Mouse (Mus musculus): Measurements from ENCODE around the gene H2-DMb1. TPM values are rescaled to one million over a fixed set of nuclear protein-coding genes. Genes with fewer than 3 reads are reported as not detected.
A peak's percentile ranks its signal among the peaks of the same experiment; 100 is the strongest.

The H2-DMb1 gene
- polyA plus RNA-seq, 1 experiment from 2014 or later, result not detected

GRCm38 (mm10) chr17:34124649-34125048 is 28.2 kb upstream of the H2-DMb1 start:
- H3K27ac ChIP-seq, result no peak overlapping the region
- no peak overlapping the region for H3K4me3 ChIP-seq
- H3K9me3 ChIP-seq (replicated peaks), result no peaks in the 10 kb centered on the region
- ATAC-seq, result no peak
- no peaks in the 10 kb centered on the region for H3K36me3 ChIP-seq (ENCODE audit: poor library complexity, severe bottlenecking)
- 0 out of 2 replicates have a peak overlapping the region, but pooled peaks have one; percentile 18 for H3K4me2 ChIP-seq
- peaks cover 7% of the 10 kb centered on the region; the same call in 1 of the 2 replicates for H3K27me3 ChIP-seq
- no peak overlapping the region for H3K9ac ChIP-seq
- H3K4me1 ChIP-seq, result peaks cover 31% of the 10 kb centered on the region
- 88% methylated on average over 6 of the region's 6 CpGs for WGBS

- H3K27ac ChIP-seq, result no peak overlapping the region
- peaks cover 31% of the 10 kb centered on the region for H3K4me1 ChIP-seq
- H3K9me3 ChIP-seq (replicated peaks), result no peaks in the 10 kb centered on the region
- no peak overlapping the region for H3K9ac ChIP-seq
- H3K4me2 ChIP-seq, result no peak overlapping the region
- H3K36me3 ChIP-seq (ENCODE audit: poor library complexity, severe bottlenecking), result no peaks in the 10 kb centered on the region
- 63% methylated on average over 9 of the region's 9 CpGs for WGBS
- peaks cover 7% of the 10 kb centered on the region; the same call in 1 of the 2 replicates for H3K27me3 ChIP-seq
- H3K4me3 ChIP-seq, result no peak overlapping the region
- no peak for ATAC-seq
These were observed 25.9 kb upstream of the H2-DMb1 start for GRCm38 (mm10) chr17:34126826-34127420.

GRCm38 (mm10) chr17:34127475-34127874 is 25.4 kb upstream of the H2-DMb1 start:
- ATAC-seq, result no peak
- peaks cover 7% of the 10 kb centered on the region; the same call in 1 of the 2 replicates for H3K27me3 ChIP-seq
- no peak overlapping the region for H3K27ac ChIP-seq
- H3K36me3 ChIP-seq (ENCODE audit: poor library complexity, severe bottlenecking), result no peaks in the 10 kb centered on the region
- H3K9me3 ChIP-seq (replicated peaks), result no peaks in the 10 kb centered on the region
- peaks cover 31% of the 10 kb centered on the region for H3K4me1 ChIP-seq
- 21% methylated on average over 6 of the region's 6 CpGs for WGBS
- no peak overlapping the region for H3K4me3 ChIP-seq
- no peak overlapping the region for H3K4me2 ChIP-seq
- no peak overlapping the region for H3K9ac ChIP-seq

- Histone ChIP-seq H3K36me3 (ENCODE audit: poor library complexity, severe bottlenecking) (no peaks in the 10 kb centered on the region), H3K9ac (peak overlapping the region; percentile 18; the same call in 1 of the 2 replicates), H3K9me3 (replicated peaks) (no peaks in the 10 kb centered on the region), H3K4me1 (peaks cover 27% of the 10 kb centered on the region), H3K4me2 (peak overlapping the region; percentile 35), H3K4me3 (no peak overlapping the region), H3K27ac (no peak overlapping the region), H3K27me3 (peaks cover 7% of the 10 kb centered on the region; the same call in 1 of the 2 replicates)
- peak; percentile 52; the same call in 1 of the 2 replicates for ATAC-seq
- WGBS, result 17% methylated on average over 13 of the region's 13 CpGs
These were observed 24.5 kb upstream of the H2-DMb1 start for GRCm38 (mm10) chr17:34128264-34128937.

GRCm38 (mm10) chr17:34128944-34129791 is 23.7 kb upstream of the H2-DMb1 start:
- Histone ChIP-seq H3K36me3 (ENCODE audit: poor library complexity, severe bottlenecking) (no peaks in the 10 kb centered on the region), H3K27me3 (peaks cover 7% of the 10 kb centered on the region; the same call in 1 of the 2 replicates), H3K4me2 (peak overlapping the region; percentile 35), H3K27ac (0 out of 2 replicates have a peak overlapping the region, but pooled peaks have one; percentile 7), H3K9ac (peak overlapping the region; percentile 18; the same call in 1 of the 2 replicates), H3K4me3 (no peak overlapping the region), H3K4me1 (peaks cover 20% of the 10 kb centered on the region), H3K9me3 (replicated peaks) (no peaks in the 10 kb centered on the region)
- 25% methylated on average over 18 of the region's 18 CpGs for WGBS
- ATAC-seq, result peak; percentile 11; the same call in 1 of the 2 replicates

- no peak overlapping the region for H3K9ac ChIP-seq
- peaks cover 7% of the 10 kb centered on the region; the same call in 1 of the 2 replicates for H3K27me3 ChIP-seq
- no peaks in the 10 kb centered on the region for H3K9me3 ChIP-seq (replicated peaks)
- 81% methylated on average over 19 of the region's 19 CpGs for WGBS
- H3K36me3 ChIP-seq (ENCODE audit: poor library complexity, severe bottlenecking), result no peaks in the 10 kb centered on the region
- H3K4me2 ChIP-seq, result no peak overlapping the region
- peaks cover 20% of the 10 kb centered on the region for H3K4me1 ChIP-seq
- no peak for ATAC-seq
- H3K27ac ChIP-seq, result no peak overlapping the region
- no peak overlapping the region for H3K4me3 ChIP-seq
These were observed 22.6 kb upstream of the H2-DMb1 start for GRCm38 (mm10) chr17:34130073-34130947.

GRCm38 (mm10) chr17:34131911-34132310 is 21.0 kb upstream of the H2-DMb1 start:
- Histone ChIP-seq H3K4me3 (no peak overlapping the region), H3K9ac (no peak overlapping the region), H3K4me2 (no peak overlapping the region), H3K27me3 (peaks cover 18% of the 10 kb centered on the region), H3K27ac (no peak overlapping the region), H3K9me3 (replicated peaks) (no peaks in the 10 kb centered on the region), H3K36me3 (ENCODE audit: poor library complexity, severe bottlenecking) (no peaks in the 10 kb centered on the region), H3K4me1 (peaks cover 22% of the 10 kb centered on the region)
- no peak for ATAC-seq
- 63% methylated on average over 7 of the region's 7 CpGs for WGBS

GRCm38 (mm10) chr17:34133289-34133688 is 19.6 kb upstream of the H2-DMb1 start:
- no peak overlapping the region for H3K4me3 ChIP-seq
- H3K9me3 ChIP-seq (replicated peaks), result no peaks in the 10 kb centered on the region
- no peak for ATAC-seq
- 85% methylated on average over 11 of the region's 11 CpGs for WGBS
- H3K9ac ChIP-seq, result no peak overlapping the region
- no peak overlapping the region for H3K27ac ChIP-seq
- H3K4me1 ChIP-seq, result peaks cover 15% of the 10 kb centered on the region
- H3K36me3 ChIP-seq (ENCODE audit: poor library complexity, severe bottlenecking), result no peaks in the 10 kb centered on the region
- no peak overlapping the region for H3K4me2 ChIP-seq
- peaks cover 31% of the 10 kb centered on the region for H3K27me3 ChIP-seq

- no peak for ATAC-seq
- 85% methylated on average over 3 of the region's 3 CpGs for WGBS
- H3K4me2 ChIP-seq, result no peak overlapping the region
- no peaks in the 10 kb centered on the region for H3K9me3 ChIP-seq (replicated peaks)
- H3K36me3 ChIP-seq (ENCODE audit: poor library complexity, severe bottlenecking), result no peaks in the 10 kb centered on the region
- no peak overlapping the region for H3K27ac ChIP-seq
- H3K4me1 ChIP-seq, result peaks cover 10% of the 10 kb centered on the region
- H3K4me3 ChIP-seq, result no peak overlapping the region
- peaks cover 38% of the 10 kb centered on the region for H3K27me3 ChIP-seq
- H3K9ac ChIP-seq, result no peak overlapping the region
These were observed 18.4 kb upstream of the H2-DMb1 start for GRCm38 (mm10) chr17:34134451-34134850.

- 6% methylated on average over 31 of the region's 31 CpGs for WGBS
- Histone ChIP-seq H3K4me1 (peaks cover 17% of the 10 kb centered on the region), H3K36me3 (ENCODE audit: poor library complexity, severe bottlenecking) (no peaks in the 10 kb centered on the region), H3K9me3 (replicated peaks) (no peaks in the 10 kb centered on the region), H3K27me3 (peaks cover 47% of the 10 kb centered on the region), H3K27ac (no peak overlapping the region), H3K4me2 (peak overlapping the region; percentile 59), H3K9ac (no peak overlapping the region), H3K4me3 (peak overlapping the region; percentile 36)
- peak; percentile 98 for ATAC-seq
These were observed 17.3 kb upstream of the H2-DMb1 start for GRCm38 (mm10) chr17:34135297-34136224.

Measured in forebrain, embryonic 13.5 days (tissue).